14 mouse cellular contexts compared by ENCODE assay signal in the genomic region with DNA sequence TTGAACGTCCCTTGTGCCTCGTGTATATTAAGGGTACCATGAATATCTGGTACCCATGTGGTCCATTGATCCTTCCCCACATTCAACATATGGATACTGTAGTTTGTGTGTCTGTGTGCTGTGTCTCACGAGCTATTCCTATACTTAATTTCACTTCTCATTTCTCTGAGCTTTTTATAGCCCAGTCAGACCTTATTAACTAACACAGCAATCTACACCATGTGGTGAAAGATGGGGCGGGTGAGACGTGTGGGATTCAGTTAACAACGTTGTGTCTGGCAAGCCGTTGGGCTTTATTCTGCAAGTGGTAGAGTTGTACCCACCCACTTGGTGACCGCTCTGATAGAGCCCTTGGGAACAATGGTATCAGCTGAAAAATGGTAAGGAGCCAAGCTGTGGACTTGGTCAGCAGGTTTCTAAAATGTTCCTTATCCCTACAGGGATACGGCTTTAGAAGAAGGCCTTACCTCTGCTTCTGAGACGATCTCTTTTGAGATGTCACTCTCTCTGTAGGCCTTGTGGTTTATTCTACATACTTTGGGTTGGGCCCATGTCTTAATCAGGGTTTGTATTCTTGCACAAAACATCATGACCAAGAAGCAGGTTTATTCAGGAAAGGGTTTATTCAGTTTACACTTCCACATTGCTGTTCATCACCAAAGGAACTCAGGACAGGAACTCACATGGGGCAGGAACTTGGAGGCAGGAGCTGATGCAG.
"Had no signal": no experiment of that assay in that cellular context is flagged by ENCODE, and none has a peak within 500 bp of the region (broad histone marks: within the 10 kb centered on the region; RNA-seq: fewer than 3 reads in every experiment).

No protein-coding gene starts in this region.

- H3K4me3 ChIP-seq: intestine, embryonic 15.5 days; limb, embryonic 13.5 days; midbrain, embryonic 13.5 days; myocyte; neural tube, embryonic 15.5 days had no signal

- H3K4me1 ChIP-seq: intestine, embryonic 15.5 days; limb, embryonic 13.5 days; midbrain, embryonic 13.5 days; neural tube, embryonic 15.5 days had no signal

- DNase-seq: kidney, adult 18-20 months; kidney, postnatal 10 days; kidney, postnatal 4 days; left cerebral cortex, postnatal 4 days; lung, adult 18-20 months; retina, postnatal 1 day; thymus, postnatal 36 days had no signal

- H3K36me3 ChIP-seq: intestine, embryonic 15.5 days; limb, embryonic 13.5 days; midbrain, embryonic 13.5 days; neural tube, embryonic 15.5 days had no signal

- H3K27ac ChIP-seq: intestine, embryonic 15.5 days; limb, embryonic 13.5 days; liver, embryonic 14.5 days; macrophage; midbrain, embryonic 13.5 days; neural tube, embryonic 15.5 days had no signal

- ATAC-seq: intestine, embryonic 15.5 days; midbrain, embryonic 13.5 days had no signal

- H3K27me3 ChIP-seq: intestine, embryonic 15.5 days; limb, embryonic 13.5 days; midbrain, embryonic 13.5 days; neural tube, embryonic 15.5 days had no signal
